Mouse (Mus musculus) cerebellum, adult 2 months (tissue): ENCODE data around the gene Selenoo.

ENCODE experiments used
- CTCF ChIP-seq: fragments of 200-500 bp; IDR thresholded peaks from 2 replicates; pipeline ENCODE4 v1.5.1; 2011; ENCODE audit warnings: low read depth, mild to moderate bottlenecking, control low read depth, low read length, moderate library complexity, borderline replicate concordance; ENCODE audit not compliant: insufficient read depth
- POLR2A ChIP-seq: fragments of 200-500 bp; IDR thresholded peaks from 2 replicates; pipeline ENCODE4 v1.6.1; 2011; ENCODE audit warnings: low read length, control low read depth, borderline replicate concordance; ENCODE audit not compliant: insufficient read depth

GRCm38 (mm10) chr15:89063001-89063400, 25.9 kb upstream of the Selenoo start:
- no peak for TF ChIP-seq POLR2A
- TF ChIP-seq CTCF: no peak
